Mouse (Mus musculus) right cerebral cortex, postnatal 4 days (tissue): ENCODE results near the gene Apobec4.

Experiments used
- DNase-seq: peaks from one replicate; pipeline ENCODE4 v3.0.0-alpha.2; 2022

The Apobec4 gene

DNA sequence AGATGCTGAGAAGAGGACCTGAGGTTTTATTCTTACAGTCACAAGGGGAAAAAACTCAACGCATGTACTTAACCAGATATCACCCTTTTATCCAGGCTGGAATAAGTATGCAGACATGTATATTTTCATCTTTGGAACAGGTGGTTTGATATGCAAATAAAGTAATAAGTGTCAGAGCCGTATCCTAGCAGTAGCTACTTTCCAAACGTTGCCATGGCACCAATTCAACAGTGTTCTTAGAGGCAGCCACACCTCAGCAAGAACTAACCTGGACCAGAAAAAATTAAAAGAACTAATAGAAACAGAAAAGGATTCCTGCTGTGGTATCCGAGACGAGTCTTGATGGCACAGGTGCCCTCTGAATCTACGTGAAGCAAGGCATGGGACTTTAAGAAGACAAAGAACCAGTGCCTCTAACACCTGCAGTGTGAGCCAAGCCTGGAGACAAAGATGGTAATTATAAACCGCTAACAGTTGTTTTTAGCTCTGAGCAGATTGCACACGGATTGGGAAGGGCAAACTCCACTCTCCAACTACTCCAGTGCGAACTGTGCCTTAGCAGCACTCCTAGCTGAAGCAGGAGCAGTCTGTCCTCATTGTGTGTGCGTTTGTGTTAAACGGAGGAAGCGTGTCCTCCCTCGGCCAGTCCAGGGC is at the start of gene Apobec4:
TSS of gene Apobec4 (plus strand) at position 240 of the 654 bp plus-strand sequence.
- peak; percentile 30 for DNase-seq

DNA sequence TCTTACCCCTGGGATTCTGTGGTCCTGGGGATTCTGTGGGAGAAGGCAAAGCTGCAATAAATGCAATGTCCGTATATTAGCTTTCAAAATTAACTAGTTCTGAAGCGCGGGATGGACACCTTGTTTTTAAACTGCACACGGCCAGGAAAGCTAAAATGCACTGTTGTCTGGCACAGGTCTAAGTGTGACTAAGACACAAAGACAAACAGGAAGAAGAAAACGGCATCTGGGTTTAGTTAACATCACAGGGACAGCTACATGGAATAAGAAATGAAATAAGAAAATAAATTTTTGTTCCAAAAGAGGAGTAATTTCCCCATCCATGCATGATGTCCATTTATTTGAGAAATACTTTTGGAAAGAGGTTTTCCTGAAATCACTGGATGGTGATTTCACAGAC is 49.3 kb upstream of the Apobec4 start:
- no peak for DNase-seq

DNA sequence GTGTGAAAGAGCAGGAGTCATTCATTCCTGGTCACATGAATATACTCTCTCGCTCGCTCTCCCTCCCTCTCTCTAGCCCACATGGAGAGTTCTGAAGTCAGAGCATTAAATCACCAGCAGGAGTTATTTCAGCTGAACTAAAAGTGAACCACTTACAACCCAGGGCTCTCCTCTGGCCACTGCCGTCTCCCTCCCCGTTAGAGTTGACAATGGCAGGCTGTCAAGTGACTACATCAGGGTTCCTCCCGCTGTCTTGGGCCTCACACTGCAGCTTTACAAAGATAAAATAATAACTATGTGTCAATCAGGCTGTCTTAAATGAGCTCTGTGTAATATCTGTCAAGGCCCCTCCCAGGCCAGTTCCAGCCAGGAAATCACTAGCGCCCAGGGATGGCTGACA is 47.4 kb upstream of the Apobec4 start:
- DNase-seq, result no peak

DNA sequence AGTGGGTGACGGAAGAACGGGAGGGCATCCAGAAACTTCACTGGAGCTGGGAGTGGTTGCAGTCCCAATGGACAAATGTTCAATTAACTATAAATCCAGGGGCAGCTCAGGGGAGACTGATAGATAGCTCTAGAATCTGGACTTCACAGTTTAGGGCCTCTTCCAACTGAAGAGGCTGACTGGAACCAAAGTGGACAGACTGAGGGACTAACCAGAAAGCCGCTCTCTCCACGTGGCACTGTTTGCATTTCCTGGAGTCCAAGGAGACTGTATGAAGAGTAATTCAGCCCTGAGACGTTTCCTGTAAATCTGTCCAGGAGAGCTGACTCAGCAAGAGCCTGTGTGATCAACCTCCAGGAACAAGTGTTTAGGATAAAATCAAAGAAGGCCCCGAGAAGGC is 46.4 kb upstream of the Apobec4 start:
- DNase-seq, result no peak

DNA sequence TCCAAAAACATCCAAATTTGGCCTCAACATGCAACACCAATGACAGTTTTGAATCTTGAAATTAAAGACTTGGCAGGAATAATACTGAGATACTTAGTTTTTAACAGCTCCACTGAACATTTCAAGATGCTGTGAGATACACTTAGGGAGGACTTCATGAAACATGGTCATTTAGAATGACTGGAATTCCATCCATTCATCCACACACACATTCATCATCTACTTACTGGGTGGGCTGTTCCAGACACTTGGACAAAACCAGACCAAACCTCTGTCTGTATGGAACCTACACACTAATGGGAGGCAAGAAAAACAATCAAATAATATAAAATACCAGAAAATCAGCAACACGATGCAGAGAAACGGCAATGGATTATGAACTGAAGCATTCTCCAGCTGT is 42.8 kb upstream of the Apobec4 start:
- no peak for DNase-seq

DNA sequence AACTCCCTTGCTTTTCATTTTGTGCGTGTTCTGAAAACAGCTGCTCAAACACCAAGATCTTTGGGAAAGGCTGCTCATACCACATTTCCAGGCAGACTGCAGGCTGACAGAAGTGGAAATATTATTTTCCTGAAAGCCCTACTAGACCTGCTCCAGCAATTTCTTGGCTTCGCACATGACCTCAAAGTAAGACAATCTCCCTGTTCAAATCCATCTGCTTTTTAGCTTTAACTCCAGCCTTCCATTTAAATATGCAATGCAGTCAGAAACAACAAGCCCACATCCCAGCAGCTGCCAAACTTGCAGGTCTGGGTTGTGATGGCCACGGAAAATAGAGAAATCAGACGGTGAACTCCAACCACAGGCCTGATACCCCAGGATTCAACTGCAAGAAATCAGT is 39.3 kb upstream of the Apobec4 start:
- no peak for DNase-seq

DNA sequence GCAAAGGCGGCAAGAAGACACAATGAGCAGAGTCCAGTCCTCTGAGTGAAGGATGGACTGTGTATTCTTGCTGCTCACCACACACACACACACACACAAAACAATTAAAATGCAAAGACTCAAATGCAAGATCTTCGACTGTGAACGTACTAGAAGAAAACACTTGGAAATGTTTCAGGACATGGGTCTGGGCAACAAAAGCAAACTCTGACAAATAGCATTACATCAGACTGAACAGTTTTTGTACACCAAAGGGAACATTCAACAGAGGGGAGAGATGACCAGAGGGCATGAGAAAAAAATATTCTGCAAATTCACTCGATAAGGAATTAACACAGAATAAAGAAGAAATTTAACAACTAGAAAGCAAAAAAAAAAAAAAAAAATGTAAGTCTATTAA is 36.4 kb upstream of the Apobec4 start:
- DNase-seq, result no peak

DNA sequence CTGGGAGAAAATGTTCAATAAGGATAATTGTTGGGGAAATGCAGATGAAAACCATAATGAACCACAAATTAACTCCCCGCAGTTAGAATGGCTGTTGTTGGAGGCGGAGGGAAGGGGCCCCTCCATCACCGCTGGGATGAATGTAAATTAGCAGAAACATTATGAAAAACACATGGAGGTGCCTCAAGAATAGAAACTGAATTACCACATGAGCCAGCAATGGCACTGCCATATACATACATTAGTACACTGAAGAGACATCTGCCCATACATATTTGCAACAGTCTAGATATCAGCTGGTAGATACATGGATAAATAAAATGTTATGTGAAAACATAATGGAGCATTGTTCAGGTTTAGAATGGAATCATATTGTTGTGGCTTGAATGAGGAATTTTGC is 35.9 kb upstream of the Apobec4 start:
- DNase-seq, result no peak

DNA sequence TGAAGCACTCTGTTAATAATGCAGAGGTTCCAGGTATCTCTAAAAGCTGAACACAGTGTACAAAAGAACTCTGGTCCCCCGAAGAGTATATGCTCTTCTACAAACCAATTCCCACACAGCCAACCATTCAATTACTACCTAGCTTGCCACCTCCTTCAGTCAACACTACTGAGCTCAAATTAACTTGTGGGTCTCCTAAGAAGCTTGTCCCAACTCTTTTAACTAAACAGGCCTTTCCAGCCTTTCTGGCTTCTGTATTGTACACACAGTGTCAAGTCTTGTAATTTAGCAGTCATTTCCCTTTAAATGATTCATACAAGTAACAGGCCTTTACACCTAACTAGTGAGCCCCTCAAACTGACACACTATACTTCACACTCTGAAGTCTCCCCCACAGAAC is 33.0 kb upstream of the Apobec4 start:
- DNase-seq, result no peak

DNA sequence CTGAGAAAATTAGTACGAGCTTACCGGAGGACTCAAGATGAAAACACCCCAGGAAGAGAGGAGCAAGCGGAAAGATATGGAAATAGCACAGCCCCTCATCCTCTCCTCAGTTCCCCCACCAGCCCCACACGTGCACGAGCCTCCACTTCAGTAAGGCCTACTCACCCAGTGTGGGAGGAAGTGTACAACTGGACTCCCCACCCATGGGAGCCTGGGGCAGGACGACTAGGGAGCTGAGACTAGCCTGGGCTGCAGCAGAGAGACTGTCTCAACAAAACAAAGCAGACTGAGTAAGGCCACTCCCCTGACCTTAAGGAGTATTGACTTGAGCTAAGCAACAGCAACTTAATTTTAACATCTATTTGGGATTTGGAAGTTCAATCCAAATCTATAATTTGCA is 32.2 kb upstream of the Apobec4 start:
- DNase-seq, result no peak

DNA sequence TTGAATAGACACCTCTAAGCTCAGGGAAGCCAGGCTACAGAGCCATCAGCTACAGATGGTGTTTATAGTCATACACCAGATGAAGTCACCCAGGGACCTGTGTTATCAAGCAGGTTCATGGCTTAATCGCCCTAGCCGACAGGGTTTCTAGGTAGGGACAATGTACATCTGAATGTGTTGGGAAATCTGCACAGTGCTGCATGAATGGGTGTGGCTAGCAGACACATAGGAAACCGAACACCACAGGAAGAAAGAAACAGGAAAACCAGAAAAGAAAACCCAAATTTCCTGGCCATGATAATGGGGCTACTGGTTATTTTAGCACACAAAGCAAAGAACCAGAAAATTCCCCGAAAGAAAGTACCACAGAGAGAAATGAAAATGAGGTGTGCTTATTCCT is 29.4 kb upstream of the Apobec4 start:
- no peak for DNase-seq

DNA sequence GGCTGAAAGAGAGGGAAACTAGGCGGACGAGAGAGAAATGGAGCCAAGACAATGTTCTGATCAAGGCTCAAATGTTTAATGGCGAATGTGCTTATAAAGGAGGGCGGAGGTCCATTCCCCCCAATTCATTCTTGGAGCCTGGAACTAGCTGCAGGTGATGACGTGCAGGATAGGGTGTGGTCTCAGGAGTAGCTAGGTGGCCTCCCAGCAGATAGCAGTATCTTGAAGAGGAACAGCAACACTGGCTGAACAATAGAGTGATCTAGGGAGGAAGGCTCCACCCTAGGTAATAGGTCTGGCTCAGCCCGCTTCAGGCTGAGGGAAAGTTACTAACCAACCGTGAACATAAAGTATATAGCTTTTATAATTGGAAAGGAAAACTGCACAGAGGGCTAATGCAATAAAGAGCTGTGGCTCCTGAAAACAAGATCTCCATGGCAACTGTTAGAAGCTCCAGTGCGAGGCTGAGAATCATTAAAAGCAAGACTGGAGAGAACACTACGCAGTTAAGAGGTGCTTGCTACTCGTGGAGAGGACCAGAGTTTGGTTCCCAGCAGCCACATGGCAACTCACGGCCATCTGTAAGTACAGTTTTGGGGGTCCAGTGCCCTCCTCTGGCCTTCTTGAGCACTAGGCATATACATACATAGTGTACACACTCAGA is 28.7 kb upstream of the Apobec4 start:
- DNase-seq, result no peak

DNA sequence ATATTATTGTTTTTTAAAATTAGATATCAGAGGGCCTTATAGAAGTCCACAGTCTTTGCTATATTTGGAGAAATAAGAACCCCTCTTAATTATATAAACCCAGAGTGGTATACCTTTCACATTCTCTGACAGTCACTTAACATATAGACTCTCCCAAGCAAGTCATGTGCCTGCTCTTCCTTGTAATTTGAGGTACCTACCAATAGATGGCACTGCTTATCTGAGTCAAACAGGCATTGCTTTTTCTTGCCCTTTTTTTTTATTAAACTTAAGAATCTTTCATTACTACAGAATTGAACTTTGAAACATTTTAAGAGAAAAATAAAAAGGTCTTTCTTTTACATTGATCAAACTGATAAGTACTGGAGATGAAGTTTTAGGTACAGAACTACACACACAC is 26.1 kb upstream of the Apobec4 start:
- DNase-seq, result no peak

DNA sequence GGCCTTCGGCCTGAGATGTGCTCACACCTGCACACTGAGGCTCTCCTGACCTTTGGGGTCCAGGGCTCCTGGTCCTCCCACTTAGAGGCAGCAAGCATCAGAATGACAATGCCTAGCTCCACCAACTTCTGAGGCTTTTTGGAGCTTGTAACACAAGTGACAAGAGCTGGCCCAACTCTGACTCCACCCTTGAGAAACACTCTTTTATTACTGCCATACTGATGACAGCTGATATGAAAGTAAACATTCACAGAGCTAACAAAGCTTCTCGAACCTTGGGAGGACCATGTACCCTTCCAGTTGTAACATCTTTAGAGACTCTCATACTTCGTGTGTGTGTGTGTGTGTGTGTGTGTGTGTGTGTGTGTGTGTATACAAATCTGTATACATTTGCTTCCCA is 24.3 kb upstream of the Apobec4 start:
- DNase-seq, result no peak

DNA sequence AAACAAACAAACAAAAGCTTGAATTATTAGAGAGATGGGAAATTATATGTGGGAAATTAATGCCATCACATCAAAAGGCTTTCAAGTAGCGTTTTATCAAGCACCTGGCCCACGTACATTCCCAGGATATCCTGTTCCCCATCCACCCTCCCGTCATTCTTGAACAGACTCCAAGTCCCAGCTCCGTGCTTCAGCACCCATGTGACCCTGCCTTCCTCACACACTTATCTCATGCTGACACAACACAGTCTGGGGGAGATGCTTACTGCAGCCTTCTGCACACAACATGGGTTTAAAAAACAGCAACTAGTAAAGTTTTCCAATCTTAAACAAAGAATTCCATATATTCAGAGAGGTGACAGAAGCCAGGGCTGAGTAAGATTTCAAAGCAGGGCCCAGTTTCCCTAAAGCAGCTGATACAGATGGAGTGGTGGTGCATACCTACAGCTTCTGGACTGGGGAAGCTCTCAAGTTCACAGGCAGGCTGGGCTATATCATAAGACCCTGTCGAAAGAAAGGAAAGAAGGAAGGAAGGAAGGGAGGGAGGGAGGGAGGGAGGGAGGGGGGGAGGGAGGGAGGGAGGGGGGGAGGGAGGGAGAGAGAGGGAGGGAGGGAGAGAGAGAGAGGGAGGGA is 22.6 kb upstream of the Apobec4 start:
- DNase-seq, result no peak

DNA sequence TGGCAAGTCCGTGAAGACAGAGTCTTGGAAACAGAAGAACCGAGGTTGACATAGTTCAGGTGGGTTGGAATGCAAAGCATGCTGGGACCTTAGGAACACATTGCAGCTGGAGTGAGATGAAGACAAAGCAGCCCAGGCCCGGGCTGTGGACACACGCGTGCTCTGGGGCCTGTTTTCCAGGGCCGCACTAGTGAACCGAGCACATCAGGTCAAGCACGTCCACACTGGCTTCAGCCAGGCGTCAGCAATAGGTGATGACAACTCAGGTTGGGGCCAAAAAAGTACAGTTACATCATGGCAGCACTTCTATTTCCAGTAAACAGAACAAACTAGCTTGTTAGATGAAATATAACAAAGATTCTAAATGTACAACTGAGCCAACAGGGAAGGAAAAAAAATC is 11.6 kb upstream of the Apobec4 start:
- DNase-seq, result no peak

DNA sequence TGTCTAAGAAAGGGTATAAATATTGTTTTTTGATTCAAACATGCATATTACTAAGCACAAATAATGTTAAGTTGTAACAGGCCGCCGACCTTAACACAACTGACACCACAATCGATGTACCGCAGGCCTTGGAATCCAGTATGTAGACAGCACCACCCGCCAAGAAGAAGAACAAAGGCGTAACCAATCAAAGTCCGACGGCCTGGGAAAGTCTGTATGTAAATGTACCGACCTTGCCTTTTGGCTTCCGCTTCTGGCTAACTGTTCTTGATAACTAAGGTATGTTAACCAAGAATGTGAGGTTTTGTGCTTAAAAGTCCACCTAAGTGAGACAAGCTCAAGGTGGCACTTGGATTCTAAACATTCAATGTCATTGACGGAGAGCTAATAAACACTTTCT is 11.0 kb upstream of the Apobec4 start:
- DNase-seq, result no peak

DNA sequence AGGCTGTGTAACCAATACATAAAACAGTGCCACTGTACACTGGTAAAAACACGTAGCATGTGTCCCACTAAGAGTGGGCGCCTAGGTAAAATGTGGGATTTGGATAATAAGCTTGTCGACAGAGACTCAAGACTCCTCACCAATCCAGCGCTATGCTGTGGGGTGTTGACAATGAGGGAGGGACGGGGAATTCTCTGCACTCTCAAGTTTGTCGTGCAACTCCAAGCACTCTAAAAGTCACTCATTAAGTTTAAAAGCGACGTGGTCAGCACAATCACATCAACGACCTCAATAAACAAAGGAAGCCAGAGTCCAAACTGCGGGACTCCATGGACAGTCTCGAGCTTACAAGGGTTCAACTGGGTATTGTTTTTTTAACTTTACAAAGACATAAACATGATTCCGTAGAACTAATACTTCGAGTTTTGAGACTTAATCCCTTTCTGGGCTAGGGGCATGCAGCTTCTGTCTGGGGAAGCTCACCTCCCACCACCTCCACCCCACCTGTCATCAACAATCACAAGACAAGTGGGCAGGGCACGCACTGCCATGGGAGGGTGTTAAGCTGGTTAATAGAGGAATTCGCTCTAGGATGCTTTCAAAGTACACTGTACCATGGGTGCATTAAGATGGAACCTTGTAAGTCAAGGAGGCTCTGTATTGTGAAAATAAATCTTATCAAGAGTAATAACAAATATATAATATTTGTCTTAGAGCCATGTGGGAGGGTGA is 7.1 kb upstream of the Apobec4 start:
- DNase-seq, result no peak

DNA sequence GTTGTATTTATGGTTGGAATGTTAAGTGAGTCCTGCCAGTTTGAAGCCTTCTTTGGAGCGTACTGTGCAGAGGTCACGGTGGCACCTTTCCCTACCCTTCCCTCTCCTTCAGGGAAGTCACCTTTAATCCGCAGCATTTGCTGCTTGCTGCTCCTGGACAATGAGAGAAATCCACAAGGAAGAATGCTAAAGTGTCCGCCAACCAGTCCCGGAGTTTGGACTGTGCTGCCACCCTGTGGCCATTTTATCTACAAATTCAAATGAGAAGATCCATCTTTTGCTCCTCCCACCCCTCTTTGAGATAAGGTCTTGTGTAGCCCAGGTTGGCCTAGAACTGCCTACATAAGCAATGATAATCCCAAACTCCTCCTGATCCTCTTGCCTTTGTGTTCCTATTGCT is 3.9 kb upstream of the Apobec4 start:
- peak; percentile 94 for DNase-seq

DNA sequence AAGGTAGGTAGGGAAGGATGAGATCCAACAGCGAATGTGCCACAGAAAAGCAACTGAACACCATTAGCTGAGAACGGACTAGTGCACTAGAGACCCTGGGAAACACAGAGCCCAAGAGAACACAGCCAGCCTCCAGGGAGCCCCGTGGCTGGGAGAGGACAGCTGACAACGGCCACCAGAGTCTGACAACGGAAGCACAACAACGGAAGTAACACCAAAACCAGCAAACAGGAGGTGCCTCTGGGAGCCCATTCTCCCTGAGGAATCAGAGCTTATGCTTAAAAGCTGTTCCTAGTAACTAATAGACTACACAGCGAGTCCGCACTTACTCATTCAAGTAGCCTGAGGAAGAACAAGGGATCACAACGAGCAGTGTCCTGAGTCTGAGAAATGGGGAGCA is 1.1 kb upstream of the Apobec4 start:
- no peak for DNase-seq

DNA sequence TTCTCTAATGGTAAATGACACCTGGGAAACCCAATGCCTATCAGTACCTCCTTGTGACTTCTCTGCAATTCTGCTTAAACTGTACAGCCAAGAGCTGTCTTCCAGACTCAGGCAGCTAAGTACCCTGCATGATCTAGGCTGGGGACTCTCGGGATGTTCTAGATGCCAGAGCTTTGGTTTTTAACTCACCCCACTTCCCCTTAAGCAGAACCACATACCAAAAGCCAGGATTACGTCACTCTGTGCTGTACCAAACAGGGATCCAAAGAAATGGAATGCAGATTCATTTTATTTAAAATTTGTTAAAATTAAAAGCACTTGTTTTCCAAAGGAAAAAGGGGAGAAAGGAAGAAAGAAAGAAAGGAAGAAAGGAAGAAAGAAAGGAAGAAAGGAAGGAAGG is 11.4 kb downstream of the Apobec4 start:
- DNase-seq, result no peak

DNA sequence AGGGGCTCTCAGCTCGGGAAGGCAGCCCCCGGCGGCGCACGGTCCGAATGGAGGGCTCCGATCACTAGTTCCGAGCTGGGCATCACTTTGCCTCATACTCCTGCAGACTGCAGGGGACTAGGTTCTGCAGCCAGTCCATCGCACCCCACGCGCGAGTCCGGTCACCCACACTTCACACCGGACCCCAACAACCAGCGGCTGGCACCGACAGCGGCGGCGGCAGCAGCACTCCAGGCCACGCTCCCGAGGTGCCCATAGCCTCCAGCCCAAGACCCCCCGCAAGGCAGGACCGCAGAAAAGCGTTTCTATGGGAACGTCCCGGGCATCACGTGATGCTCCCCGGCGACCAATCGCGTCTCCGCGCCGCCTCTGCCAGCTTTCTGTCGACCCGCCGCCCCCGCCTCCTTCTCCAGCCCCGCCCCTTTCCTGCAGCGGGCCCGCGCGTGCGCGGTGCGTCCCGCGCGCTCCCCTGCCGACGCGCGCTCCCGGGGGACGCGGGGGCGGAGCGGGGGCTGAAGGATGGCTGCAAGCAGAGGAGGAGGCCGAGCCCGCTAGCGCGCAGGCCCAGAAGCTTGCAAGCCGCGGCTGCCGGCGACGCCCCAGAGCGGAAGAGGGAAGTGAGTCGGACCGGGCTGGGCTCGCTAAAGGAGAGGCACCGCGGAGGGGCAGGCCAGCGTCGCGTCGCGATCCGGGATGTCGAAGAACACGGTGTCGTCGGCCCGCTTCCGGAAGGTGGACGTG is 15.9 kb downstream of the Apobec4 start, which contains the start of the genes Rgl1 and Arpc5:
TSS of gene Rgl1 (minus strand) at position 320 of the 741 bp plus-strand sequence.
TSS of gene Arpc5 (plus strand) at position 511 of the 741 bp plus-strand sequence.
- peak; percentile 97 for DNase-seq
